Mouse (Mus musculus) CH12.LX (cell line): Measurements from ENCODE around the gene Pla2g4a. TPM values are rescaled to one million over a fixed set of nuclear protein-coding genes. Genes with fewer than 3 reads are reported as not detected.
A peak's percentile ranks its signal among the peaks of the same experiment; 100 is the strongest.

Source experiments
- DNase-seq: peaks from one replicate; pipeline ENCODE4 v3.0.0-alpha.2; 2013; ENCODE audit errors: extremely low read depth
- H3K27ac ChIP-seq: 2 replicates; pipeline ENCODE4 v1.5.1; 2012; ENCODE audit warnings: low read depth, mild to moderate bottlenecking, control low read depth, moderate library complexity; ENCODE audit not compliant: insufficient read depth
- H3K27me3 ChIP-seq: replicated peaks from 2 replicates; pipeline ENCODE3; 2012; ENCODE audit warnings: inconsistent platforms
- H3K36me3 ChIP-seq, 2 experiments: replicated peaks in 1 of 2; 2 replicates each; pipeline versions ENCODE3 to v1.6.1; 2012; ENCODE audit warnings: inconsistent platforms in 1 of 2, low read length in 1 of 2, mild to moderate bottlenecking in 1 of 2, mixed read lengths in 1 of 2, moderate library complexity in 1 of 2; ENCODE audit not compliant: control insufficient read depth in 1 of 2, insufficient read depth in 1 of 2
- H3K4me1 ChIP-seq, 2 experiments: 2 replicates each; pipeline ENCODE4 v1.6.1; 2012; ENCODE audit warnings: inconsistent platforms in 1 of 2, moderate library complexity in 1 of 2; ENCODE audit not compliant: insufficient read depth in 2 of 2, control insufficient read depth in 1 of 2
- H3K4me2 ChIP-seq: 2 replicates; pipeline ENCODE4 v1.6.1; 2012; ENCODE audit warnings: low read depth, mild to moderate bottlenecking, control low read depth; ENCODE audit not compliant: poor library complexity, insufficient read depth, severe bottlenecking
- H3K4me3 ChIP-seq, 3 experiments: fragments of 150-350 bp in 1 of 3; sonication (generic) in 1 of 3; replicated peaks in 1 of 3; 2 replicates each; pipeline versions ENCODE3 to v1.5.1; 2011 to 2012; ENCODE audit warnings: low read depth in 2 of 3, low read length in 2 of 3, mild to moderate bottlenecking in 2 of 3, moderate library complexity in 2 of 3, control low read depth in 1 of 3, improper control_type of control experiment in 1 of 3, inconsistent platforms in 1 of 3, mixed read lengths in 1 of 3; ENCODE audit not compliant: poor library complexity in 1 of 3
- H3K79me2 ChIP-seq: replicated peaks from 2 replicates; pipeline ENCODE4 v1.6.1; 2012; ENCODE audit warnings: mild to moderate bottlenecking, moderate library complexity; ENCODE audit not compliant: control insufficient read depth, poor library complexity, insufficient read depth, severe bottlenecking; ENCODE audit errors: extremely low read depth
- H3K9ac ChIP-seq: 2 replicates; pipeline ENCODE4 v1.6.1; 2012; ENCODE audit warnings: low read depth, mild to moderate bottlenecking, control low read depth, moderate library complexity; ENCODE audit not compliant: insufficient read depth
- H3K9me3 ChIP-seq: replicated peaks from 2 replicates; pipeline ENCODE3; 2012; ENCODE audit warnings: low read length, inconsistent platforms, mixed read lengths
- BHLHE40 ChIP-seq: IDR thresholded peaks from 2 replicates; pipeline ENCODE4 v1.6.1; 2011; ENCODE audit warnings: mild to moderate bottlenecking, low read depth, low read length, improper control_type of control experiment
- CHD1 ChIP-seq: IDR thresholded peaks from 2 replicates; pipeline ENCODE4 v1.6.1; 2012; ENCODE audit warnings: low read depth, low read length, improper control_type of control experiment, inconsistent platforms
- E2F4 ChIP-seq: IDR thresholded peaks from 2 replicates; pipeline ENCODE4 v1.6.1; 2011; ENCODE audit warnings: low read depth, low read length, improper control_type of control experiment; ENCODE audit not compliant: insufficient replicate concordance
- EP300 ChIP-seq: IDR thresholded peaks from 2 replicates; pipeline ENCODE4 v1.6.1; 2011; ENCODE audit warnings: low read length, improper control_type of control experiment
- ETS1 ChIP-seq: conservative IDR thresholded peaks from 2 replicates; pipeline ENCODE4 v1.6.1; 2012; ENCODE audit warnings: low read depth, mild to moderate bottlenecking, inconsistent platforms, low read length, improper control_type of control experiment, moderate library complexity
- IRF4 ChIP-seq: IDR thresholded peaks from 2 replicates; pipeline ENCODE4 v1.6.1; 2014; ENCODE audit warnings: low read depth, mild to moderate bottlenecking, inconsistent platforms, low read length, improper control_type of control experiment
- JUN ChIP-seq: IDR thresholded peaks from 2 replicates; pipeline ENCODE4 v1.6.1; 2011; ENCODE audit warnings: low read depth, mild to moderate bottlenecking, low read length, improper control_type of control experiment, moderate library complexity; ENCODE audit not compliant: insufficient read depth
- KAT2A ChIP-seq: IDR thresholded peaks from 2 replicates; pipeline ENCODE4 v1.6.1; 2012; ENCODE audit warnings: low read length, improper control_type of control experiment, inconsistent platforms; ENCODE audit not compliant: insufficient replicate concordance
- MAX ChIP-seq: IDR thresholded peaks from 2 replicates; pipeline ENCODE4 v1.6.1; 2011; ENCODE audit warnings: low read length, improper control_type of control experiment
- MXI1 ChIP-seq: IDR thresholded peaks from 2 replicates; pipeline ENCODE4 v1.6.1; 2011; ENCODE audit warnings: mild to moderate bottlenecking, low read depth, low read length, improper control_type of control experiment
- NELFE ChIP-seq: IDR thresholded peaks from 2 replicates; pipeline ENCODE4 v1.6.1; 2011; ENCODE audit warnings: low read depth, low read length, improper control_type of control experiment
- NRF1 ChIP-seq: IDR thresholded peaks from 2 replicates; pipeline ENCODE4 v1.6.1; 2014; ENCODE audit warnings: low read depth, mild to moderate bottlenecking, inconsistent platforms, low read length, improper control_type of control experiment, moderate library complexity
- PAX5 ChIP-seq: IDR thresholded peaks from 2 replicates; pipeline ENCODE4 v1.6.1; 2012; ENCODE audit warnings: low read length, inconsistent platforms, mixed read lengths
- RAD21 ChIP-seq: IDR thresholded peaks from 2 replicates; pipeline ENCODE4 v1.6.1; 2011; ENCODE audit warnings: low read depth, mild to moderate bottlenecking, low read length, improper control_type of control experiment, moderate library complexity
- RCOR1 ChIP-seq: conservative IDR thresholded peaks from 2 replicates; pipeline ENCODE4 v1.6.1; 2012; ENCODE audit warnings: low read depth, mild to moderate bottlenecking, inconsistent platforms, low read length, improper control_type of control experiment
- SIN3A ChIP-seq: IDR thresholded peaks from 2 replicates; pipeline ENCODE4 v1.6.1; 2012; ENCODE audit warnings: low read length, improper control_type of control experiment, inconsistent platforms
- SMC3 ChIP-seq: IDR thresholded peaks from 2 replicates; pipeline ENCODE4 v1.6.1; 2011; ENCODE audit warnings: low read depth, low read length, improper control_type of control experiment
- UBTF ChIP-seq: IDR thresholded peaks from 2 replicates; pipeline ENCODE4 v1.6.1; 2012; ENCODE audit warnings: low read depth, mild to moderate bottlenecking, inconsistent platforms, low read length, improper control_type of control experiment, moderate library complexity
- USF1 ChIP-seq: IDR thresholded peaks from 2 replicates; pipeline ENCODE4 v1.6.1; 2014; ENCODE audit warnings: low read depth, mild to moderate bottlenecking, inconsistent platforms, low read length, improper control_type of control experiment
- USF2 ChIP-seq: conservative IDR thresholded peaks from 2 replicates; pipeline ENCODE4 v1.6.1; 2011; ENCODE audit warnings: low read depth, low read length, improper control_type of control experiment
- ZC3H11A ChIP-seq: IDR thresholded peaks from 2 replicates; pipeline ENCODE4 v1.6.1; 2012; ENCODE audit warnings: low read depth, mild to moderate bottlenecking, inconsistent platforms, low read length, improper control_type of control experiment
- ZKSCAN1 ChIP-seq: IDR thresholded peaks from 2 replicates; pipeline ENCODE4 v1.6.1; 2012; ENCODE audit warnings: low read depth, inconsistent platforms, low read length, improper control_type of control experiment, borderline replicate concordance
- ZNF384 ChIP-seq: IDR thresholded peaks from 2 replicates; pipeline ENCODE4 v1.6.1; 2012; ENCODE audit warnings: low read depth, low read length, improper control_type of control experiment, inconsistent platforms
- dilution Hi-C: fragments of 300-500 bp; cut with MboI; formaldehyde crosslinking; loops from 2 replicates; pipeline ENCODE4 v1.14.3; 2020; ENCODE audit warnings: low sequenced_read_pairs; ENCODE audit not compliant: extremely low pct_unique_long_range_greater_than_20kb, extremely low pct_ligation_motif_present
- in situ Hi-C: fragments of 300-500 bp; cut with MboI; formaldehyde crosslinking; loops from 3 replicates; pipeline ENCODE4 v1.14.3; 2019; ENCODE audit warnings: low sequenced_read_pairs, low pct_ligation_motif_present, low pct_unique_long_range_greater_than_20kb, mixed read lengths
- polyA plus RNA-seq: library from polyadenylated mRNA; unstranded; fragments of >175 nt; gene quantifications from 2 replicates; pipeline ENCODE4 v1.2.1, GENCODE M21; 2012; ENCODE audit warnings: low read depth; ENCODE audit not compliant: insufficient read length
- total RNA-seq, 2 experiments: library from RNA; depleted of rRNA; stranded (reverse); fragments of 300-350 nt in 1 of 2; fragments of >200 nt in 1 of 2; gene quantifications; 2 replicates each; pipeline ENCODE4 v1.2.3; 2012 to 2014

Pla2g4a gene
- total and polyA plus RNA-seq, 3 experiments: 3.2 to 15.6 (median 3.5) TPM

- Histone ChIP-seq H3K9me3 (peaks cover 2% of the 10 kb centered on the region), H3K9ac (no peak overlapping the region), H3K4me2 (no peak overlapping the region; the same call in 1 of the 2 replicates), H3K4me1 (peaks cover 0 to 6% of the 10 kb centered on the region in 2 experiments; a peak in 1 of 4 replicates), H3K36me3 (no peaks in the 10 kb centered on the region), H3K79me2 (no peaks in the 10 kb centered on the region), H3K27me3 (no peaks in the 10 kb centered on the region), H3K27ac (no peak overlapping the region), H3K4me3 (no peak overlapping the region)
- dilution Hi-C loops: no loop called here
- DNase-seq: no peak
- 0 out of 2 replicates have a peak, but pooled peaks have one; percentile 18 for TF ChIP-seq EP300
- TF ChIP-seq NRF1: no peak
- TF ChIP-seq ZNF384: no peak
- TF ChIP-seq IRF4: peak; percentile 33; the same call in 1 of the 2 replicates
- in situ Hi-C loops: loop anchor here (10.0 to 25.0 kb wide), 2 partner anchors 424 to 556 kb away; partner anchors contain the start of genes Odr4 and Tpr
Observed at GRCm38 (mm10) chr1:149831100-149831499, 130.0 kb downstream of the Pla2g4a start.

GRCm38 (mm10) chr1:149813616-149814345, 147.3 kb downstream of the Pla2g4a start:
- no peak overlapping the region for H3K4me3 ChIP-seq
- dilution Hi-C loops (no loop called here), in situ Hi-C loops (no loop called here)
- H3K79me2 ChIP-seq: no peaks in the 10 kb centered on the region
- no peak overlapping the region for H3K4me2 ChIP-seq
- no peaks in the 10 kb centered on the region for H3K9me3 ChIP-seq
- no peak overlapping the region for H3K9ac ChIP-seq
- no peaks in the 10 kb centered on the region for H3K36me3 ChIP-seq
- no peaks in the 10 kb centered on the region for H3K4me1 ChIP-seq
- TF ChIP-seq E2F4 (no peak), UBTF (no peak), JUN (no peak), KAT2A (no peak), RCOR1 (no peak), USF1 (no peak), ZC3H11A (no peak), PAX5 (no peak), NELFE (no peak), CHD1 (no peak), IRF4 (no peak), USF2 (no peak), SIN3A (no peak), RAD21 (no peak), SMC3 (no peak), ZKSCAN1 (no peak), MAX (no peak), BHLHE40 (no peak), MXI1 (no peak), ETS1 (no peak)
- H3K27ac ChIP-seq: no peak overlapping the region
- no peak for DNase-seq
- no peaks in the 10 kb centered on the region for H3K27me3 ChIP-seq
